Mouse (Mus musculus) myocyte (in vitro differentiated cells): ENCODE measurements around the gene Psmb10. TPM values are rescaled to one million over a fixed set of nuclear protein-coding genes. Genes with fewer than 3 reads are reported as not detected.

Experiments used
- H3K27me3 ChIP-seq: one replicate; pipeline ENCODE4 v1.6.1; 2011; ENCODE audit not compliant: control insufficient read depth, insufficient read depth, insufficient read length
- H3K36me3 ChIP-seq: one replicate; pipeline ENCODE4 v1.6.1; 2011; ENCODE audit not compliant: control insufficient read depth, insufficient read depth
- H3K4me2 ChIP-seq: one replicate; pipeline ENCODE4 v1.6.1; 2011; ENCODE audit warnings: low read depth, control low read depth
- H3K4me3 ChIP-seq: one replicate; pipeline ENCODE4 v1.5.1; 2011; ENCODE audit warnings: mild to moderate bottlenecking, control low read depth, moderate library complexity
- H3K79me2 ChIP-seq: one replicate; pipeline ENCODE4 v1.6.1; 2011; ENCODE audit not compliant: control insufficient read depth, insufficient read depth
- H3ac ChIP-seq: one replicate; pipeline ENCODE4 v1.6.1; 2011; ENCODE audit not compliant: control insufficient read depth, insufficient read length
- CEBPB ChIP-seq: IDR thresholded peaks from 2 replicates; pipeline ENCODE4 v1.6.1; 2011; ENCODE audit warnings: mild to moderate bottlenecking, moderate library complexity; ENCODE audit not compliant: poor library complexity, insufficient read depth, severe bottlenecking
- E2F4 ChIP-seq: IDR thresholded peaks from one replicate; pipeline ENCODE4 v1.6.1; 2011; ENCODE audit warnings: mild to moderate bottlenecking, control low read depth, moderate library complexity; ENCODE audit not compliant: insufficient read depth
- MAX ChIP-seq: IDR thresholded peaks from one replicate; pipeline ENCODE4 v1.6.1; 2011; ENCODE audit warnings: low read depth, mild to moderate bottlenecking, control low read depth
- MYOD1 ChIP-seq, 3 experiments: IDR thresholded peaks; one replicate each; pipeline ENCODE4 v1.6.1; 2011; ENCODE audit warnings: control low read depth in 2 of 3, low read depth in 2 of 3, mild to moderate bottlenecking in 2 of 3, moderate library complexity in 1 of 3; ENCODE audit not compliant: insufficient read length in 2 of 3, control insufficient read depth in 1 of 3
- MYOG ChIP-seq, 3 experiments: IDR thresholded peaks; one replicate each; pipeline ENCODE4 v1.6.1; 2011; ENCODE audit warnings: control low read depth in 2 of 3, low read depth in 2 of 3, mild to moderate bottlenecking in 2 of 3; ENCODE audit not compliant: insufficient read length in 2 of 3, control insufficient read depth in 1 of 3, insufficient read depth in 1 of 3
- POLR2A ChIP-seq: IDR thresholded peaks from one replicate; pipeline ENCODE4 v1.6.1; 2011; ENCODE audit warnings: low read depth, mild to moderate bottlenecking, control low read depth, moderate library complexity; ENCODE audit not compliant: insufficient read length
- POLR2AphosphoS2 ChIP-seq: IDR thresholded peaks from one replicate; pipeline ENCODE4 v1.6.1; 2011; ENCODE audit warnings: low read depth, control low read depth; ENCODE audit not compliant: insufficient read length
- REST ChIP-seq: IDR thresholded peaks from one replicate; pipeline ENCODE4 v1.6.1; 2011; ENCODE audit warnings: mild to moderate bottlenecking, control low read depth, moderate library complexity; ENCODE audit not compliant: insufficient read depth, insufficient read length
- SRF ChIP-seq: IDR thresholded peaks from one replicate; pipeline ENCODE4 v1.6.1; 2011; ENCODE audit warnings: low read depth; ENCODE audit not compliant: control insufficient read depth, insufficient read length
- TCF12 ChIP-seq: IDR thresholded peaks from one replicate; pipeline ENCODE4 v1.6.1; 2011; ENCODE audit warnings: mild to moderate bottlenecking, control low read depth; ENCODE audit not compliant: poor library complexity, insufficient read depth, severe bottlenecking
- TCF3 ChIP-seq: IDR thresholded peaks from one replicate; pipeline ENCODE4 v1.6.1; 2011; ENCODE audit warnings: low read depth, control low read depth; ENCODE audit not compliant: insufficient read length
- USF1 ChIP-seq: IDR thresholded peaks from one replicate; pipeline ENCODE4 v1.6.1; 2011; ENCODE audit warnings: low read depth, mild to moderate bottlenecking, control low read depth, moderate library complexity
- polyA plus RNA-seq: library from polyadenylated mRNA; unstranded; fragments of >200 nt; fragmentation: generic; extraction: Trizol; gene quantifications from one replicate; pipeline ENCODE4 v1.2.1, GENCODE M21; 2012; ENCODE audit warnings: missing spikeins

The Psmb10 gene
- polyA plus RNA-seq, 1 experiment: 60.0 TPM

- Histone ChIP-seq H3K4me2 (no peak overlapping the region), H3K79me2 (no peaks in the 10 kb centered on the region), H3K27me3 (no peaks in the 10 kb centered on the region), H3K4me3 (no peak overlapping the region), H3K36me3 (no peaks in the 10 kb centered on the region), H3ac (no peak overlapping the region)
- TF ChIP-seq POLR2AphosphoS2: no peak
- TF ChIP-seq CEBPB: no peak
- no peak for TF ChIP-seq MYOD1 (IDR thresholded peaks at IDR 0.05; ENCODE audit: control insufficient read depth in 1 of 3, insufficient read length in 2 of 3, low read depth in 2 of 3)
- TF ChIP-seq MYOG (IDR thresholded peaks at IDR 0.05; ENCODE audit: control insufficient read depth in 1 of 3, insufficient read depth in 1 of 3, insufficient read length in 2 of 3, low read depth in 2 of 3): no peak
- TF ChIP-seq USF1: no peak
- no peak for TF ChIP-seq REST
- no peak for TF ChIP-seq TCF12
- TF ChIP-seq TCF3: no peak
- TF ChIP-seq POLR2A: no peak
Measured at GRCm38 (mm10) chr8:105971019-105971720, 32.9 kb upstream of the Psmb10 start.

DNA sequence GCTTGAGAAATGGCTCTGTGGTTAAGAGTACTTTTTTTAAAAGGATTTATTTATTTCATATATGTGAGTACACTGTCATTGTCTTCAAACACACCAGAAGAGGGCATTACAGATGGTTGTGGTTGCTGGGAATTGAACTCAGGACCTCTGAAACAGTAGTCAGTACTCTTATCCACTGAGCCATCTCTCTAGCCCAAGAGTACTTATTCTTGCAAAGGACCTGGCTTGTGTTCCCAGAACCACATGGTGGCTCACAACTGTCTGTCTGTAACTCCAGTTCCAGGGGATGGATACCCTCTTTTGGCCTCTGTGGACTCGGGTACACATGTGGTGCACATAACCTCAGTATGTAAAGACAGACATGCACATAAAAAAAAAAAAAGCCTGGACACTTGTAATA lies 31.1 kb upstream of the Psmb10 start:
- peaks cover 12% of the 10 kb centered on the region for H3K79me2 ChIP-seq
- no peaks in the 10 kb centered on the region for H3K27me3 ChIP-seq
- H3K4me2 ChIP-seq: no peak overlapping the region
- H3ac ChIP-seq: no peak overlapping the region
- no peaks in the 10 kb centered on the region for H3K36me3 ChIP-seq
- no peak for TF ChIP-seq POLR2A
- TF ChIP-seq MYOG (IDR thresholded peaks at IDR 0.05; ENCODE audit: control insufficient read depth in 1 of 3, insufficient read depth in 1 of 3, insufficient read length in 2 of 3, low read depth in 2 of 3): no peak
- TF ChIP-seq E2F4: no peak
- no peak for TF ChIP-seq MAX
- TF ChIP-seq CEBPB: no peak
- TF ChIP-seq POLR2AphosphoS2: no peak
- H3K4me3 ChIP-seq: no peak overlapping the region

GRCm38 (mm10) chr8:105966692-105967311 lies 28.6 kb upstream of the Psmb10 start:
- TF ChIP-seq MYOG (IDR thresholded peaks at IDR 0.05; ENCODE audit: control insufficient read depth in 1 of 3, insufficient read depth in 1 of 3, insufficient read length in 2 of 3, low read depth in 2 of 3) (no peak), SRF (no peak), CEBPB (no peak), POLR2A (no peak)
- H3K27me3 ChIP-seq: no peaks in the 10 kb centered on the region
- H3ac ChIP-seq: no peak overlapping the region
- H3K79me2 ChIP-seq: peaks cover 38% of the 10 kb centered on the region
- no peaks in the 10 kb centered on the region for H3K36me3 ChIP-seq
- H3K4me2 ChIP-seq: peak overlapping the region; percentile 77
- peak overlapping the region; percentile 75 for H3K4me3 ChIP-seq

DNA sequence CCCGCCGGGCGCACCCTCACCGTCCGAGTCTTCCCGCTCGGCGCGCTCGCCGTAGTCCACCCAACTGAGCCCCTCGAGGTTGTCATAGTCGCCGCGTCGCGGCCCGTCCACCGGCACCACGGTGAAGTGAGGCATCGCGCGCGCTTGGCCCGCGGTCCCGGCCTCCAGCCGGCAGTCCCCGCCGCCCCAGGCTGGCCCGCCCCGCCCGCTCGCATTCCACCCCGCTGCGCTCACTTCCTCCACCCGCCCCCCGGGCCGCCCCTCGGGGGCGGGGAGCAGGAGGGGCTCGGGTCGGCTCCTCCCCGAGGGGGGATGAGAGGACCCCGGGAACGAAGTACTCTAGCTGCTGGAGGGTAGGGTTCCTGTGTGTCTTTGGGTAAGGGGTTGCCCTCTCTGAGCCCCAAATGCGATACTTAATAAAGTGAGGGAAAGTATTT lies 27.7 kb upstream of the Psmb10 start, which contains the start of gene Slc12a4:
Gene Slc12a4, minus strand, starts transcription at position 193 of the 437 bp plus-strand sequence.
- no peaks in the 10 kb centered on the region for H3K36me3 ChIP-seq
- TF ChIP-seq POLR2A (peak; percentile 97), SRF (no peak), POLR2AphosphoS2 (peak; percentile 98), REST (no peak)

GRCm38 (mm10) chr8:105965266-105965904 lies 27.1 kb upstream of the Psmb10 start:
- peaks cover 46% of the 10 kb centered on the region for H3K79me2 ChIP-seq
- H3K4me2 ChIP-seq: peak overlapping the region; percentile 95
- peak overlapping the region; percentile 60 for H3ac ChIP-seq
- no peaks in the 10 kb centered on the region for H3K27me3 ChIP-seq
- peak overlapping the region; percentile 75 for H3K4me3 ChIP-seq
- no peaks in the 10 kb centered on the region for H3K36me3 ChIP-seq
- TF ChIP-seq CEBPB: no peak

More for the DNA sequence above, 27.7 kb upstream of the Psmb10 start, which contains the start of gene Slc12a4:
- Histone ChIP-seq H3K4me3 (peak within 1 kb of the TSS; percentile 75), H3K79me2 (peaks cover 46% of the 10 kb centered on the region), H3ac (peak within 1 kb of the TSS; percentile 60), H3K27me3 (no peaks in the 10 kb centered on the region), H3K4me2 (peak within 1 kb of the TSS; percentile 95)
